Mouse (Mus musculus) midbrain, embryonic 13.5 days (tissue): ENCODE data around the gene Pawr. TPM values are rescaled to one million over a fixed set of nuclear protein-coding genes. Genes with fewer than 3 reads are reported as not detected.

Source experiments
- ATAC-seq: fragments of 200-750 bp; cut with Nextera tagmentation; 2 replicates; pipeline ENCODE4 v1.8.0; 2017; ENCODE audit warnings: mild to moderate bottlenecking, moderate TSS enrichment, moderate library complexity
- H3K27ac ChIP-seq: fragments of 300-500 bp; sonication (generic); 2 replicates; pipeline ENCODE4 v1.5.1; 2015; ENCODE audit warnings: inconsistent platforms, mild to moderate bottlenecking, moderate library complexity
- H3K27me3 ChIP-seq: fragments of 300-500 bp; sonication (generic); 2 replicates; pipeline ENCODE4 v1.6.1; 2015; ENCODE audit warnings: mild to moderate bottlenecking, inconsistent platforms
- H3K36me3 ChIP-seq: fragments of 300-500 bp; sonication (generic); 2 replicates; pipeline ENCODE4 v1.6.1; 2015; ENCODE audit warnings: mild to moderate bottlenecking, inconsistent platforms
- H3K4me1 ChIP-seq: fragments of 300-500 bp; sonication (generic); replicated peaks from 2 replicates; pipeline ENCODE4 v1.6.1; 2015; ENCODE audit warnings: inconsistent platforms
- H3K4me2 ChIP-seq: fragments of 300-500 bp; sonication (generic); replicated peaks from 2 replicates; pipeline ENCODE4 v1.6.1; 2015; ENCODE audit warnings: moderate library complexity, mild to moderate bottlenecking, inconsistent platforms
- H3K4me3 ChIP-seq: fragments of 300-500 bp; sonication (generic); replicated peaks from 2 replicates; pipeline ENCODE4 v1.5.1; 2015; ENCODE audit warnings: mild to moderate bottlenecking, inconsistent platforms
- H3K9ac ChIP-seq: fragments of 300-500 bp; sonication (generic); replicated peaks from 2 replicates; pipeline ENCODE4 v1.6.1; 2015; ENCODE audit warnings: mild to moderate bottlenecking, inconsistent platforms
- H3K9me3 ChIP-seq: fragments of 300-500 bp; sonication (generic); 2 replicates; pipeline ENCODE4 v1.6.1; 2016; ENCODE audit warnings: mild to moderate bottlenecking, inconsistent platforms
- WGBS: fragments of 180-500 bp; shearing (Covaris S2); methylation state at CpG from one replicate; pipeline ENCODE4 v1.1.7; 2015; 5-methylcytosine and 5-hydroxymethylcytosine counted together
- polyA plus RNA-seq: library from polyadenylated mRNA; unstranded; fragments of >200 nt; fragmentation: Nextera tagmentation; extraction: Ambion mirVana; gene quantifications from 2 replicates; pipeline ENCODE4 v1.2.1, GENCODE M21; 2015

The Pawr gene
- polyA plus RNA-seq, 1 experiment from 2014 or later = 4.0 TPM

GRCm38 (mm10) chr10:108294766-108295165, 37.2 kb upstream of the Pawr start:
- no peaks in the 10 kb centered on the region for H3K27me3 ChIP-seq
- no peaks in the 10 kb centered on the region for H3K4me1 ChIP-seq
- H3K27ac ChIP-seq = no peak overlapping the region
- H3K9me3 ChIP-seq = no peaks in the 10 kb centered on the region
- H3K4me3 ChIP-seq = no peak overlapping the region
- H3K9ac ChIP-seq = no peak overlapping the region
- 88% methylated on average over 7 of the region's 7 CpGs for WGBS
- no peaks in the 10 kb centered on the region for H3K36me3 ChIP-seq
- H3K4me2 ChIP-seq = no peak overlapping the region
- ATAC-seq = no peak

GRCm38 (mm10) chr10:108296446-108296845, 35.5 kb upstream of the Pawr start:
- no peaks in the 10 kb centered on the region for H3K9me3 ChIP-seq
- no peak overlapping the region for H3K9ac ChIP-seq
- no peak for ATAC-seq
- no peak overlapping the region for H3K27ac ChIP-seq
- no peak overlapping the region for H3K4me3 ChIP-seq
- H3K4me1 ChIP-seq = no peaks in the 10 kb centered on the region
- H3K27me3 ChIP-seq = no peaks in the 10 kb centered on the region
- H3K36me3 ChIP-seq = no peaks in the 10 kb centered on the region
- no peak overlapping the region for H3K4me2 ChIP-seq
- 92% methylated on average over 7 of the region's 7 CpGs for WGBS

GRCm38 (mm10) chr10:108298261-108298660, 33.7 kb upstream of the Pawr start:
- H3K36me3 ChIP-seq = no peaks in the 10 kb centered on the region
- H3K9me3 ChIP-seq = no peaks in the 10 kb centered on the region
- H3K9ac ChIP-seq = no peak overlapping the region
- no peak for ATAC-seq
- H3K27ac ChIP-seq = no peak overlapping the region
- 96% methylated on average over 13 of the region's 13 CpGs for WGBS
- no peaks in the 10 kb centered on the region for H3K4me1 ChIP-seq
- no peaks in the 10 kb centered on the region for H3K27me3 ChIP-seq
- H3K4me2 ChIP-seq = no peak overlapping the region
- no peak overlapping the region for H3K4me3 ChIP-seq

GRCm38 (mm10) chr10:108298841-108299545, 32.9 kb upstream of the Pawr start:
- no peak overlapping the region for H3K4me2 ChIP-seq
- H3K27me3 ChIP-seq = no peaks in the 10 kb centered on the region
- no peak overlapping the region for H3K4me3 ChIP-seq
- no peaks in the 10 kb centered on the region for H3K36me3 ChIP-seq
- H3K9me3 ChIP-seq = no peaks in the 10 kb centered on the region
- ATAC-seq = no peak
- 87% methylated on average over 16 of the region's 17 CpGs for WGBS
- no peaks in the 10 kb centered on the region for H3K4me1 ChIP-seq
- H3K9ac ChIP-seq = no peak overlapping the region
- no peak overlapping the region for H3K27ac ChIP-seq

GRCm38 (mm10) chr10:108299828-108300227, 32.1 kb upstream of the Pawr start:
- no peaks in the 10 kb centered on the region for H3K9me3 ChIP-seq
- no peak overlapping the region for H3K27ac ChIP-seq
- no peaks in the 10 kb centered on the region for H3K4me1 ChIP-seq
- no peak for ATAC-seq
- H3K4me3 ChIP-seq = no peak overlapping the region
- H3K27me3 ChIP-seq = no peaks in the 10 kb centered on the region
- no peaks in the 10 kb centered on the region for H3K36me3 ChIP-seq
- WGBS = 81% methylated on average over 11 of the region's 11 CpGs
- no peak overlapping the region for H3K9ac ChIP-seq
- H3K4me2 ChIP-seq = no peak overlapping the region

- no peak overlapping the region for H3K27ac ChIP-seq
- H3K4me1 ChIP-seq = no peaks in the 10 kb centered on the region
Measured at GRCm38 (mm10) chr10:108300843-108301242, 31.1 kb upstream of the Pawr start.

GRCm38 (mm10) chr10:108307772-108308171, 24.1 kb upstream of the Pawr start:
- Histone ChIP-seq H3K27ac (0 out of 2 replicates have a peak overlapping the region, but pooled peaks have one; percentile 39), H3K4me2 (no peak overlapping the region), H3K4me3 (no peak overlapping the region), H3K4me1 (peaks cover 5% of the 10 kb centered on the region; the same call in 1 of the 2 replicates), H3K9ac (no peak overlapping the region), H3K36me3 (no peaks in the 10 kb centered on the region), H3K27me3 (no peaks in the 10 kb centered on the region), H3K9me3 (no peaks in the 10 kb centered on the region)
- no peak for ATAC-seq
- WGBS = 65% methylated on average over 11 of the region's 11 CpGs

More at GRCm38 (mm10) chr10:108300843-108301242, 31.1 kb upstream of the Pawr start:
- H3K36me3 ChIP-seq = no peaks in the 10 kb centered on the region
- peak overlapping the region; percentile 38 for H3K4me2 ChIP-seq
- H3K27me3 ChIP-seq = no peaks in the 10 kb centered on the region
- no peak overlapping the region; the same call in 1 of the 2 replicates for H3K4me3 ChIP-seq
- peak; percentile 81 for ATAC-seq
- H3K9me3 ChIP-seq = no peaks in the 10 kb centered on the region
- H3K9ac ChIP-seq = no peak overlapping the region
- WGBS = 15% methylated on average over 19 of the region's 19 CpGs

- Histone ChIP-seq H3K4me1 (peaks cover 5% of the 10 kb centered on the region; the same call in 1 of the 2 replicates), H3K4me2 (no peak overlapping the region), H3K9ac (no peak overlapping the region), H3K36me3 (no peaks in the 10 kb centered on the region), H3K4me3 (no peak overlapping the region), H3K9me3 (no peaks in the 10 kb centered on the region), H3K27me3 (no peaks in the 10 kb centered on the region), H3K27ac (no peak overlapping the region)
- WGBS = 92% methylated on average over 5 of the region's 5 CpGs
- no peak for ATAC-seq
Measured at GRCm38 (mm10) chr10:108310195-108310594, 21.7 kb upstream of the Pawr start.

GRCm38 (mm10) chr10:108311396-108311795, 20.5 kb upstream of the Pawr start:
- Histone ChIP-seq H3K36me3 (no peaks in the 10 kb centered on the region), H3K9me3 (no peaks in the 10 kb centered on the region), H3K9ac (no peak overlapping the region), H3K27ac (no peak overlapping the region), H3K4me2 (no peak overlapping the region), H3K4me1 (peaks cover 5% of the 10 kb centered on the region; the same call in 1 of the 2 replicates), H3K27me3 (no peaks in the 10 kb centered on the region), H3K4me3 (no peak overlapping the region)
- 94% methylated on average over 3 of the region's 3 CpGs for WGBS
- no peak for ATAC-seq

- Histone ChIP-seq H3K9me3 (no peaks in the 10 kb centered on the region), H3K27ac (no peak overlapping the region), H3K4me3 (no peak overlapping the region), H3K27me3 (no peaks in the 10 kb centered on the region), H3K4me1 (no peaks in the 10 kb centered on the region), H3K9ac (no peak overlapping the region), H3K36me3 (no peaks in the 10 kb centered on the region), H3K4me2 (no peak overlapping the region)
- ATAC-seq = no peak
- 68% methylated on average over 6 of the region's 6 CpGs for WGBS
Measured at GRCm38 (mm10) chr10:108313845-108314244, 18.1 kb upstream of the Pawr start.

GRCm38 (mm10) chr10:108314396-108314795, 17.5 kb upstream of the Pawr start:
- H3K36me3 ChIP-seq = no peaks in the 10 kb centered on the region
- H3K9me3 ChIP-seq = no peaks in the 10 kb centered on the region
- 91% methylated on average over 8 of the region's 8 CpGs for WGBS
- H3K4me3 ChIP-seq = no peak overlapping the region
- no peak overlapping the region for H3K9ac ChIP-seq
- H3K27me3 ChIP-seq = no peaks in the 10 kb centered on the region
- H3K4me1 ChIP-seq = no peaks in the 10 kb centered on the region
- H3K4me2 ChIP-seq = no peak overlapping the region
- no peak overlapping the region for H3K27ac ChIP-seq
- ATAC-seq = no peak

GRCm38 (mm10) chr10:108315236-108315635, 16.7 kb upstream of the Pawr start:
- no peaks in the 10 kb centered on the region for H3K27me3 ChIP-seq
- no peak overlapping the region for H3K9ac ChIP-seq
- H3K4me3 ChIP-seq = no peak overlapping the region
- H3K4me1 ChIP-seq = no peaks in the 10 kb centered on the region
- H3K27ac ChIP-seq = no peak overlapping the region
- no peak for ATAC-seq
- no peak overlapping the region for H3K4me2 ChIP-seq
- H3K9me3 ChIP-seq = no peaks in the 10 kb centered on the region
- 98% methylated on average over 7 of the region's 7 CpGs for WGBS
- H3K36me3 ChIP-seq = no peaks in the 10 kb centered on the region

- Histone ChIP-seq H3K27me3 (peaks cover 24% of the 10 kb centered on the region), H3K27ac (no peak overlapping the region), H3K36me3 (no peaks in the 10 kb centered on the region), H3K9me3 (peaks cover 3% of the 10 kb centered on the region; the same call in 1 of the 2 replicates), H3K9ac (no peak overlapping the region), H3K4me1 (peaks cover 6% of the 10 kb centered on the region; the same call in 1 of the 2 replicates), H3K4me2 (no peak overlapping the region), H3K4me3 (no peak overlapping the region)
- 93% methylated on average over 7 of the region's 7 CpGs for WGBS
- no peak for ATAC-seq
Measured at GRCm38 (mm10) chr10:108328356-108328755, 3.6 kb upstream of the Pawr start.
